Mouse (Mus musculus): ENCODE results near the gene Tbx2. TPM values are rescaled to one million over a fixed set of nuclear protein-coding genes. Genes with fewer than 3 reads are reported as not detected.

The Tbx2 gene
- polyA plus RNA-seq, 1 experiment from 2014 or later, result 10.9 TPM

GRCm38 (mm10) chr11:85844144-85844965 is 12.0 kb downstream of the Tbx2 start:
- H3K9me3 ChIP-seq, result no peaks in the 10 kb centered on the region
- DNase-seq (ENCODE audit: low spot score), result peak; percentile 93
- H3K27ac ChIP-seq (replicated peaks), result peak overlapping the region; percentile 93
- H3K36me3 ChIP-seq (replicated peaks), result peaks cover 20% of the 10 kb centered on the region
- H3K27me3 ChIP-seq (replicated peaks; ENCODE audit: low read depth, poor library complexity, severe bottlenecking), result peaks cover 78% of the 10 kb centered on the region
- under 1% methylated on average over 54 of the region's 54 CpGs for WGBS
- H3K4me3 ChIP-seq, result peak overlapping the region; percentile 70
- peaks cover 57% of the 10 kb centered on the region for H3K4me1 ChIP-seq

DNA sequence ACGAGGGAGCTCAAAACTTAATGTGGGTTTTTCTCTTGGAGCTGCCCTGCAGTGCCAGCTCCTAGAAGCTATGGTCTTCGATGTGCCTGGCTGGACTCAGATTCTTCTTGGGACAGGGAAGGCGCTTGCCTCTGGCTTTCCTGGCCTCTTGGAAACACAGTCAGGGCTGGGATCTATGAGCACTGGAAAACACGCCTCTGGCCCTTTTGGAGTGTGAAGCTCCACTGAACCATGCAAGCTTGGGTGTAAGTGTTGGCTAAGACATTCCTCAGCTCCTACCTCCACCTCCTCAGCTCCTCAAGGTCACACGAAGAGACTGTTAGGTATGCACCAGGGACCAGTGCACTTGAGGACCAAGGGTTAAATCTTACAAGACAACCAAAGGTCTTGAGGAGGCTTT is 12.6 kb downstream of the Tbx2 start:
- DNase-seq (ENCODE audit: low spot score), result no peak
- Histone ChIP-seq H3K4me1 (peaks cover 53% of the 10 kb centered on the region), H3K27ac (replicated peaks) (peak overlapping the region; percentile 93), H3K9me3 (no peaks in the 10 kb centered on the region), H3K36me3 (replicated peaks) (peaks cover 14% of the 10 kb centered on the region), H3K4me3 (peak overlapping the region; percentile 70), H3K27me3 (replicated peaks; ENCODE audit: low read depth, poor library complexity, severe bottlenecking) (peaks cover 77% of the 10 kb centered on the region)
- 30% methylated on average over 5 of the region's 5 CpGs for WGBS

DNA sequence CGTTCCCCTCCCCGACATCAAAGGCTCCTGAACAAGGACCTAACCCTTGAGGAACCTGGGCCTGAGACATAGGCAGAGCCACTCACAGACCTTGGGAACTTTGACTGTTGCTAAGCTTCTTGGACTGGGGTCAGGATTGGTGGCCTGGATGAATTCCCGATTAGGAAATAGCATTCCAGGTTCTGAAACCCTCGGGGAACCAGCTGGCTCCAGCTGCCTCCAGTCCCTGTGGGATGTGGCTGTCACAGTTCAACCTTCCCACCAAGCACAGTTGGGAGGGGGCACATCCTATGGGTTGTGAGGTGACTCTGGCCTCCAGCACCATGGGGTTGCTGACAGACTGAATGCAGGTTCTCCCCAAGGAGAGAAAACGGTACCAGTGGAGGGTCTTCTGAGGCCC is 13.6 kb downstream of the Tbx2 start:
- no peak overlapping the region for H3K4me3 ChIP-seq
- H3K36me3 ChIP-seq (replicated peaks), result peaks cover 4% of the 10 kb centered on the region
- no peak for DNase-seq (ENCODE audit: low spot score)
- H3K27ac ChIP-seq (replicated peaks), result no peak overlapping the region
- peaks cover 73% of the 10 kb centered on the region for H3K27me3 ChIP-seq (replicated peaks; ENCODE audit: low read depth, poor library complexity, severe bottlenecking)
- WGBS, result 43% methylated on average over 5 of the region's 5 CpGs
- peaks cover 44% of the 10 kb centered on the region for H3K4me1 ChIP-seq
- H3K9me3 ChIP-seq, result no peaks in the 10 kb centered on the region

DNA sequence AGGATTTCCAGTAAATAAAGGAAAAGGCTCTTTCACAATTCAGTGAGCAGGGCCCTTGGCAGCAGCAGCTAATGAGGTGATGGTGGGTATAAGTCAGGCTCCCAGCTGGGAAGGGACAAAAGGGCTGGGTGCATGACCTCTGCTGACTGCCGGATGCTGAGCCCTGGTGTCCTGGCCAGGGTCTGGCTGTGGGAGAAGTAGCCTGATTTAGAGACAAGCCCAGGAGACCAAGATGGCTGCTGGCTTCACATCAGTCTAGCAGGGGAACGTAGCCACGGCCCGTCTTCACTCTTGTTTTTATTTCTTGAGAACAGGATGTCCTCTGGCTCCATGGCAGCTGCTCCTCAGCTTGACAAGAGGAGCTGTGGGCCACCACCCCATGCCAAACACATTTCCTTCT is 14.2 kb downstream of the Tbx2 start:
- H3K4me1 ChIP-seq, result peaks cover 45% of the 10 kb centered on the region
- peak; percentile 17 for DNase-seq (ENCODE audit: low spot score)
- no peak overlapping the region for H3K4me3 ChIP-seq
- H3K27me3 ChIP-seq (replicated peaks; ENCODE audit: low read depth, poor library complexity, severe bottlenecking), result peaks cover 68% of the 10 kb centered on the region
- 57% methylated on average over 4 of the region's 4 CpGs for WGBS
- no peaks in the 10 kb centered on the region for H3K9me3 ChIP-seq
- H3K36me3 ChIP-seq (replicated peaks), result no peaks in the 10 kb centered on the region; the same call in 1 of the 2 replicates
- H3K27ac ChIP-seq (replicated peaks), result no peak overlapping the region

- Histone ChIP-seq H3K27ac (replicated peaks) (peak overlapping the region; percentile 66), H3K4me3 (peak overlapping the region; percentile 53), H3K27me3 (replicated peaks; ENCODE audit: low read depth, poor library complexity, severe bottlenecking) (peaks cover 50% of the 10 kb centered on the region)
Observed at GRCm38 (mm10) chr11:85849037-85849436, 16.7 kb downstream of the Tbx2 start.

GRCm38 (mm10) chr11:85850233-85850632 is 17.9 kb downstream of the Tbx2 start, which contains the start of gene Gm11444:
Gene Gm11444, minus strand, starts transcription at chr11:85850333.
- DNase-seq (ENCODE audit: low spot score), result no peak
- WGBS, result 89% methylated on average over 6 of the region's 6 CpGs
- peaks cover 44% of the 10 kb centered on the region for H3K27me3 ChIP-seq (replicated peaks; ENCODE audit: low read depth, poor library complexity, severe bottlenecking)
- H3K4me1 ChIP-seq, result peaks cover 12% of the 10 kb centered on the region
- peak within 1 kb of the TSS; percentile 53 for H3K4me3 ChIP-seq
- H3K9me3 ChIP-seq, result no peaks in the 10 kb centered on the region
- H3K36me3 ChIP-seq (replicated peaks), result no peaks in the 10 kb centered on the region
- no peak within 1 kb of the TSS for H3K27ac ChIP-seq (replicated peaks)

More at GRCm38 (mm10) chr11:85849037-85849436, 16.7 kb downstream of the Tbx2 start:
- peak; percentile 85 for DNase-seq (ENCODE audit: low spot score)
- peaks cover 20% of the 10 kb centered on the region for H3K4me1 ChIP-seq
- no peaks in the 10 kb centered on the region for H3K9me3 ChIP-seq
- WGBS, result 2% methylated on average over 21 of the region's 21 CpGs
- no peaks in the 10 kb centered on the region for H3K36me3 ChIP-seq (replicated peaks)

GRCm38 (mm10) chr11:85850758-85851157 is 18.4 kb downstream of the Tbx2 start:
- 36% methylated on average over 6 of the region's 6 CpGs for WGBS
- Histone ChIP-seq H3K36me3 (replicated peaks) (no peaks in the 10 kb centered on the region), H3K27me3 (replicated peaks; ENCODE audit: low read depth, poor library complexity, severe bottlenecking) (peaks cover 38% of the 10 kb centered on the region), H3K4me3 (no peak overlapping the region), H3K27ac (replicated peaks) (no peak overlapping the region), H3K9me3 (no peaks in the 10 kb centered on the region), H3K4me1 (peaks cover 11% of the 10 kb centered on the region)
- peak; percentile 35 for DNase-seq (ENCODE audit: low spot score)

DNA sequence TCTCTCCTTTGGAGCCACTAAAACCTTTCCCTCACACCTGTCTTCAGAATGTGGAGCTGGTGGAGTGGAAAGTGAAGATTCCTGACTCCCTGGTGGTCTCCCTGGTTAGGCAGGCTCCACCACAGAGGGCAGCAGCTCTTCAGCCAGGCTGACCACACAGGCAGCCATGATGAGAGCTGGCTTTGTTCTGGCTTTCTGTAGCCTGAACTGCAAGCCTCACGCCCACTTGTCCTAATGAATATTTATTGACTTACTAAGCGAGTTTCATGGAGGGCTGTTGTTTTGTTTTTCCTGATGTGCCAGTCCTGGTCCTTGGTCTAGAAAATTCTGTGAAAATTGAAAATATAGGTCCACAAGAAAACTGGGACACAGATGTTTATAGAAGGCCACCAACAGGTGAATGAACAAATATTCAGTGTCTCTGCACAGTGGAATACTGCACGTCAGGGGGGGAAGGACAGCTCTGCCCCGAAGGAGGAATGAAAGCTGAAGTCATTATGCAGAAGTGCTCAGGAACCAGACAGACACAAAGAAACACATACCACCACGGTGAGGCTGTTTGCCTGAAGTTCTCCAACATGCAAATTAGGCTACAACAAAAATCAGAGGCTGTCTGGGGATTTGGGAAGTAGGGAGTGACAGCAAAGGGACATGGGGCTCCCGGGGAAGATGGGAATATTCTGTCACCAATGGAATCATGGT is 25.8 kb downstream of the Tbx2 start:
- 24% methylated on average over 6 of the region's 6 CpGs for WGBS
- Histone ChIP-seq H3K4me3 (no peak overlapping the region), H3K9me3 (no peaks in the 10 kb centered on the region), H3K27ac (replicated peaks) (peak overlapping the region; percentile 41; the same call in 1 of the 2 replicates), H3K27me3 (replicated peaks; ENCODE audit: low read depth, poor library complexity, severe bottlenecking) (peaks cover 3% of the 10 kb centered on the region), H3K4me1 (peaks cover 10% of the 10 kb centered on the region), H3K36me3 (replicated peaks) (no peaks in the 10 kb centered on the region)
- peak; percentile 22 for DNase-seq (ENCODE audit: low spot score)

DNA sequence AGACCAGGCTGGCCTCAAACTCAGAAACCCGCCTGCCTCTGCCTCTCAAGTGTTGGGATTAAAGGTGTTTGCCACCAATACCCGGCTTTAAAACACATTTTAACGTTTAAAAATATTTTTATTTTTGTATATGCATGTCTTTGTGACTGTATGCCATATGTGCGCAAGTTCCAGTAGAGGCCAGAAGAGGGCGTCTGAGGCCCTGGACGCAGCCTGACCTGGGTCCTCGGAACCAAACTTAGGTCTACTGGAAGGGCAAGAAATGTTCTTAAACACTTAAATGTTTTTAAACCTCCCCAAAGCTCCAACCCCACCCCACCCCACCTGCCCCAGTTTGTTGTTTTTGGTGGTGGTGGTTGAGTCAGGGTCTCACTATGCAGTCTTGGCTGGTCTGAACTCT is 32.0 kb downstream of the Tbx2 start:
- peak; percentile 46 for DNase-seq (ENCODE audit: low spot score)
- no peaks in the 10 kb centered on the region for H3K9me3 ChIP-seq
- no peak overlapping the region for H3K27ac ChIP-seq (replicated peaks)
- no peaks in the 10 kb centered on the region for H3K4me1 ChIP-seq
- H3K27me3 ChIP-seq (replicated peaks; ENCODE audit: low read depth, poor library complexity, severe bottlenecking), result peaks cover 14% of the 10 kb centered on the region
- no peak overlapping the region for H3K4me3 ChIP-seq
- 39% methylated on average over 7 of the region's 7 CpGs for WGBS
- H3K36me3 ChIP-seq (replicated peaks), result no peaks in the 10 kb centered on the region

GRCm38 (mm10) chr11:85876059-85876788 is 43.9 kb downstream of the Tbx2 start:
- H3K4me1 ChIP-seq, result peaks cover 30% of the 10 kb centered on the region
- peaks cover 32% of the 10 kb centered on the region for H3K27me3 ChIP-seq (replicated peaks; ENCODE audit: low read depth, poor library complexity, severe bottlenecking)
- DNase-seq (ENCODE audit: low spot score), result peak; percentile 82
- peak overlapping the region; percentile 81 for H3K27ac ChIP-seq (replicated peaks)
- no peaks in the 10 kb centered on the region for H3K36me3 ChIP-seq (replicated peaks)
- no peaks in the 10 kb centered on the region for H3K9me3 ChIP-seq
- 40% methylated on average over 24 of the region's 24 CpGs for WGBS
- peak overlapping the region; percentile 17; the same call in 1 of the 2 replicates for H3K4me3 ChIP-seq

- 31% methylated on average over 4 of the region's 4 CpGs for WGBS
- H3K4me3 ChIP-seq, result no peak overlapping the region
- peaks cover 33% of the 10 kb centered on the region for H3K4me1 ChIP-seq
- H3K36me3 ChIP-seq (replicated peaks), result no peaks in the 10 kb centered on the region
- H3K27ac ChIP-seq (replicated peaks), result no peak overlapping the region
- H3K27me3 ChIP-seq (replicated peaks; ENCODE audit: low read depth, poor library complexity, severe bottlenecking), result peaks cover 97% of the 10 kb centered on the region
- H3K9me3 ChIP-seq, result no peaks in the 10 kb centered on the region
- no peak for DNase-seq (ENCODE audit: low spot score)
Observed at GRCm38 (mm10) chr11:85884498-85884897, 52.1 kb downstream of the Tbx2 start.

Measured in embryonic facial prominence, embryonic 10.5 days (tissue).